Mouse (Mus musculus): ENCODE results near the gene Brinp3. TPM values are rescaled to one million over a fixed set of nuclear protein-coding genes. Genes with fewer than 3 reads are reported as not detected.

The Brinp3 gene
- 1.8 and 1.9 TPM in 2 replicates for polyA plus RNA-seq (2015; fragmentation: Nextera tagmentation; extraction: Ambion mirVana)

DNA sequence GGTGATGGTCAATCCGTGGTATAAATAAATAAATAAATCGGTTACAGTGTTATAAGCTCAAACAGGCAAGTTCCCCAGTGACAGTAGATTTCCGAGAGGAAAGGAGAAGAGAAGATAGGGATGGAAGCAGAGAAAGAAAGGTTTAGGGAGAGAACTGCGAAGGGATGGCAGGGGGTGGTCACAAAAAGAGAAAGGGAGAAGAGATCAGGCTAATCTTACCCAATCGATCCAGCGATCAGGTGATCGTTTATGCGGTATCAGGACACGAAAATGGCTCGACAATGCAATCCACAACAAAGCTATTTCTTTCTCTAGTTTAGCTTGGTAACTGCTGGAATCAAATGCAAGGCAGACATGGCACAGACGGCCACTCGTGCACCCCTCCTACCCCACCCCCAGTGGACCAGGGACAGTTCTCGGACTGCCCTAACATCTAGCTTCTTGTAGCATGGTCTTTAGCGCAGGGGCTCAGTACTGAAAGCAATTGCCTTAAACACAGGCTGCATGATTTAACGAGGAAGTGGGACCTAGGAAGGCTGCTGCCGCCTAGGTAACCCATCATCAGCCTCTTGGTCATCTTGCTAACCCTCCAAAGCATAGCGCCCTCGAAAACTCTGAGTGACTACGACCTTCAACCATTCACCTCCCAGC, at the start of gene Brinp3:
Brinp3 (plus strand) TSS at position 80 of the 651 bp plus-strand sequence.
- Histone ChIP-seq H3K4me2 (replicated peaks) (peak within 1 kb of the TSS; percentile 59), H3K36me3 (no peaks in the 10 kb centered on the region), H3K9ac (no peak within 1 kb of the TSS), H3K4me3 (peak within 1 kb of the TSS; percentile 29), H3K27ac (no peak within 1 kb of the TSS), H3K9me3 (no peaks in the 10 kb centered on the region), H3K4me1 (no peaks in the 10 kb centered on the region; the same call in 1 of the 2 replicates), H3K27me3 (peaks cover 58% of the 10 kb centered on the region)
- WGBS: 3% methylated on average over 19 of the region's 19 CpGs
- no peak for ATAC-seq (ENCODE audit: low FRiP score, low read depth)

- Histone ChIP-seq H3K36me3 (no peaks in the 10 kb centered on the region), H3K27me3 (peaks cover 55% of the 10 kb centered on the region), H3K9ac (no peak overlapping the region), H3K4me2 (replicated peaks) (peak overlapping the region; percentile 59; the same call in 1 of the 2 replicates), H3K4me3 (peak overlapping the region; percentile 29; the same call in 1 of the 2 replicates), H3K27ac (no peak overlapping the region), H3K4me1 (no peaks in the 10 kb centered on the region; the same call in 1 of the 2 replicates), H3K9me3 (no peaks in the 10 kb centered on the region)
- no peak for ATAC-seq (ENCODE audit: low FRiP score, low read depth)
- 12% methylated on average over 7 of the region's 7 CpGs for WGBS
These were observed 339 bp upstream of the Brinp3 start for GRCm38 (mm10) chr1:146494221-146494620.

GRCm38 (mm10) chr1:146495386-146495785, 826 bp downstream of the Brinp3 start:
- H3K4me2 ChIP-seq (replicated peaks): peak overlapping the region; percentile 59
- H3K9ac ChIP-seq: no peak overlapping the region
- H3K27ac ChIP-seq: no peak overlapping the region
- H3K36me3 ChIP-seq: no peaks in the 10 kb centered on the region
- peak overlapping the region; percentile 29 for H3K4me3 ChIP-seq
- peaks cover 58% of the 10 kb centered on the region for H3K27me3 ChIP-seq
- H3K4me1 ChIP-seq: no peaks in the 10 kb centered on the region; the same call in 1 of the 2 replicates
- no peak for ATAC-seq (ENCODE audit: low FRiP score, low read depth)
- WGBS: 5% methylated on average over 3 of the region's 3 CpGs
- H3K9me3 ChIP-seq: no peaks in the 10 kb centered on the region

- H3K36me3 ChIP-seq: no peaks in the 10 kb centered on the region
- H3K4me3 ChIP-seq: peak overlapping the region; percentile 48
- H3K27ac ChIP-seq: no peak overlapping the region
- ATAC-seq (ENCODE audit: low FRiP score, low read depth): peak; percentile 73; the same call in 1 of the 2 replicates
- H3K27me3 ChIP-seq: peaks cover 58% of the 10 kb centered on the region
- no peaks in the 10 kb centered on the region; the same call in 1 of the 2 replicates for H3K4me1 ChIP-seq
- peak overlapping the region; percentile 59 for H3K9ac ChIP-seq
- under 1% methylated on average over 28 of the region's 28 CpGs for WGBS
- no peaks in the 10 kb centered on the region for H3K9me3 ChIP-seq
- peak overlapping the region; percentile 81 for H3K4me2 ChIP-seq (replicated peaks)
These were observed 3.0 kb downstream of the Brinp3 start for GRCm38 (mm10) chr1:146497381-146498081.

DNA sequence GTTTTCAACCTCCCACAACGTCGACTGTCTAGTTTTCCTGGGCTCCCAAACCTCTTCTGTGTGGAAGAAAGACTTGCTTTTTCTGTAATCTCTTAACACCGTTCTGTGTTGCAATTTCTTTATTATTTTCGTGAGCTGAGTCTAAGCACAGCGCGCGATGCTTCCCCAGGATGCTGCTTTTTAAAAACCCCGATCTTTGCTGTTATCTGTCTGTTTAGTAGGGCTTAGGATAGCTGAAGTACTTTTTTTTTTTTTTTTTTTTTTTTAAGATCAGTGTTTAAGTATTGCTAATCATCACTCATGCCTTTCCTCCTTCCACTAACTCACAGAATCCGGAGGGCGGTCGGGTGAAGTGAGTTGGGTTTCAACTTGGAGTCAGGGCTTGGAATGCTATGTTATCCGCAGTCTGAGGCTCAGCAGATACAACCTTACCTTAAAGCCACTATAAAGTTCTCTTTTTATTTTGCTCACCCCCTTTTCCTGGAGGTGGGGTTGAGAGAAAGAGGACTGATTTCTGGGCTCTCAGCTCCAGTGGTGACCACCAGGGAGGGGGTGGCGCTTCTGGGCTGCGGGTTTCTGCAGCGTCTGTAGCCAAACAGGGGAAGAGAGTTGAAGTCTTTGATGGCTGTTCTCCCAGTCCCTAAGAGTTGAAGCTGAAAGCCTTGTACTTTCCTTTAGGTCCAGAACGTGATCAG, 3.7 kb downstream of the Brinp3 start:
- no peaks in the 10 kb centered on the region for H3K9me3 ChIP-seq
- ATAC-seq (ENCODE audit: low FRiP score, low read depth): peak; percentile 19; the same call in 1 of the 2 replicates
- H3K36me3 ChIP-seq: no peaks in the 10 kb centered on the region
- H3K4me3 ChIP-seq: peak overlapping the region; percentile 48
- peak overlapping the region; percentile 81 for H3K4me2 ChIP-seq (replicated peaks)
- under 1% methylated on average over 16 of the region's 16 CpGs for WGBS
- peak overlapping the region; percentile 59 for H3K9ac ChIP-seq
- peaks cover 58% of the 10 kb centered on the region for H3K27me3 ChIP-seq
- no peaks in the 10 kb centered on the region; the same call in 1 of the 2 replicates for H3K4me1 ChIP-seq
- H3K27ac ChIP-seq: no peak overlapping the region

DNA sequence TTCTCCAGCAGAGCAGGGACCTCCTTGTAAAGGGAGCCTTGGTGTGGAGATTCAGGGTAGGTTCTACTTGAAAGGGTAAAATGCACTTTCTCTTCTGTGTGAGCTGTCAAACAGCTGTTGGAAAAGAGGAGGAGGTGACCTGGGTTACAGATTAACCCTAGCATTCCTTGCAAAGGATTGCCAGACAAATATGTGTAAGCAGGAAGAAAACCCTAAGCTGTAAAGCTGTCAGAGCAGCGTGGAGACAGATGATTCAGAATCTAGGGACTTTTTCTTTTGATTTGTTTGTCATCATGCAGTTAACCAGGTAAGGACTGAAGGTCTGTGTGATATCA, 4.2 kb downstream of the Brinp3 start:
- 3% methylated on average over 1 of the region's 1 CpGs for WGBS
- Histone ChIP-seq H3K27ac (no peak overlapping the region), H3K4me2 (replicated peaks) (peak overlapping the region; percentile 81), H3K27me3 (peaks cover 55% of the 10 kb centered on the region), H3K9me3 (no peaks in the 10 kb centered on the region), H3K4me3 (peak overlapping the region; percentile 48), H3K9ac (no peak overlapping the region), H3K4me1 (no peaks in the 10 kb centered on the region; the same call in 1 of the 2 replicates), H3K36me3 (no peaks in the 10 kb centered on the region)
- ATAC-seq (ENCODE audit: low FRiP score, low read depth): no peak

GRCm38 (mm10) chr1:146515377-146515776, 20.8 kb downstream of the Brinp3 start:
- Histone ChIP-seq H3K36me3 (no peaks in the 10 kb centered on the region), H3K9ac (no peak overlapping the region), H3K4me1 (no peaks in the 10 kb centered on the region), H3K9me3 (no peaks in the 10 kb centered on the region), H3K4me3 (no peak overlapping the region), H3K4me2 (replicated peaks) (no peak overlapping the region), H3K27ac (no peak overlapping the region), H3K27me3 (no peaks in the 10 kb centered on the region)
- no peak for ATAC-seq (ENCODE audit: low FRiP score, low read depth)
- WGBS: 69% methylated on average over 2 of the region's 2 CpGs

DNA sequence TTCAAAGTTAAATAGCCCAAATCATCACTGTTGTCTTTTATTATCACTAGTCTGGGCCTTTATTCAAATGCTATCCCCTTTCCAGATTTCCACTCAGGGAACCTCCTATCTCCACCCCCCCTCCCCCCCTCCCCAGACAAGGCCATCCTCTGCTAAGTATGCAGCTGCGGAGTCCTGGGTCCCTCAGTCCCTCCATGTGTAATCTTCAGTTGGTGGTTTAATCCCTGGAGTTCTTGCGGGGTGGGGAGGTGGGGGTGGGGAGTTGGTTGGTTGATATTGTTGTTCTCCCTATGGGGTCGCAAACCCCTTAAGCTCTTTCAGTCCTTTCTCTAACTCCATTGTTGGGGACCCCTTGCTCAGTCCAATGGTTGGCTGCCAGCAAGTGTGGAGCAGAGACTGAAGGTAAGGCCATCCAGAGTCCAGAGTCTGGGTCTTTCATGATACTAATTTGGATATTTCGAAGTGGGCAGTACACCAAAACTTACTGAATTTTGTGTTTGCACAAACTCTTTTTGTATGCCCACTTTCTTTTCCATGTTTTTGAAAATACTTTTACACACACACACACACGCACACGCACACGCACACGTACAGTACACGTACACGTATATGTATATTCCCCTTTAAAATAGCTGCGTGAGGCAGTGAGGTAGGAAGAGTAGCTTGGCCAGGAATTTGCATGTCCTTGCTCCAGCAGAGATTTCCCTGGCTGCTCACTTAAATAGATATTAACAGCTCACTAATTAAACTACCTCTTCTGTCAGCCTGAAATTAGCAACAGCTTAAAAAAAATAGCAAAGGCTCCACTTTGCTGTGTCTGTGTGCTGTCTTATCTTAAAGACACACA, 29.4 kb downstream of the Brinp3 start:
- Histone ChIP-seq H3K9ac (no peak overlapping the region), H3K4me2 (replicated peaks) (no peak overlapping the region), H3K36me3 (no peaks in the 10 kb centered on the region), H3K4me3 (no peak overlapping the region), H3K9me3 (no peaks in the 10 kb centered on the region), H3K27me3 (no peaks in the 10 kb centered on the region), H3K27ac (no peak overlapping the region), H3K4me1 (no peaks in the 10 kb centered on the region)
- WGBS: 82% methylated on average over 11 of the region's 11 CpGs
- ATAC-seq (ENCODE audit: low FRiP score, low read depth): no peak

DNA sequence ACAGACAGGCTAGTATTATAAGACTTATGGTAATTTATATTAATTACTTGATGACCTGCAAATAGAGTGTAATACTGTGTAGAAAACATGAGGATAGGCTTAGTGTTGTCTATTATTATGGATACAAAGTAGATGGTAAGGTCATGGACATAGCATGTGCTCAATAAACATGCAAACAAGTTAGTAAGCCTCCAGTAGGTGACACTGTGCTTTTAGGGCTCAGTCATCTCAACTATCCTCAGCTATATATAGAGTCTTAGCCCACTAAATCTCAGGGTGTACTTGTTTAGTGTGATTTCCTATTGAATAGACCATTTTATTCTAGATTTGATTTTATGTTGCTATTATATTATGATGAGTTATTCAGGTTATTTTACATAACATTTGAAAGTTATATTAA, 34.0 kb downstream of the Brinp3 start:
- no peak for ATAC-seq (ENCODE audit: low FRiP score, low read depth)

GRCm38 (mm10) chr1:146546847-146547428, 52.4 kb downstream of the Brinp3 start:
- Histone ChIP-seq H3K36me3 (no peaks in the 10 kb centered on the region), H3K9me3 (no peaks in the 10 kb centered on the region), H3K4me1 (no peaks in the 10 kb centered on the region), H3K27me3 (no peaks in the 10 kb centered on the region), H3K4me3 (no peak overlapping the region), H3K27ac (no peak overlapping the region), H3K9ac (no peak overlapping the region), H3K4me2 (replicated peaks) (no peak overlapping the region)
- no peak for ATAC-seq (ENCODE audit: low FRiP score, low read depth)
- WGBS: 82% methylated on average over 2 of the region's 2 CpGs

More for the DNA sequence above, 34.0 kb downstream of the Brinp3 start:
- Histone ChIP-seq H3K36me3 (no peaks in the 10 kb centered on the region), H3K27ac (no peak overlapping the region), H3K4me2 (replicated peaks) (no peak overlapping the region), H3K27me3 (no peaks in the 10 kb centered on the region), H3K9ac (no peak overlapping the region), H3K9me3 (no peaks in the 10 kb centered on the region), H3K4me1 (no peaks in the 10 kb centered on the region), H3K4me3 (no peak overlapping the region)

DNA sequence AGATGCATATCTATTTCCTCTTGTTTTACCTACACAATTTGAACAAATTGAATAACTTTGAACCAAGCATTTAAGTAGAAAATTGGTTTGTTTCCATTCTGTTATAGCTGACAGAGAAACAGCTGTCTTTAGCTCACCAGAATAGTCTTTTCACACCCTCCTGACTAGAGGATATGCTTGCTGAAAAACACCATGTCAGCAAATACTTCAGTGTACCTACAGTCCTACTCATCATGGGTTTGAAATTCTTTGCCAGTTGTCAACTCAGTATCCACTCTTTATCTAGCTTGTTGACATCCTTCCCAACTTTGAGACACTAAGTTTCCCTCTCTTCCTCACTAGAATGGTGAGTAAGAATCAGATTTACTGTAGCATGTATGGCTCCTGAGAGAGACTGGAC, 62.4 kb downstream of the Brinp3 start:
- Histone ChIP-seq H3K4me3 (no peak overlapping the region), H3K9me3 (no peaks in the 10 kb centered on the region), H3K27ac (no peak overlapping the region), H3K27me3 (no peaks in the 10 kb centered on the region), H3K36me3 (no peaks in the 10 kb centered on the region), H3K9ac (no peak overlapping the region), H3K4me2 (replicated peaks) (no peak overlapping the region), H3K4me1 (no peaks in the 10 kb centered on the region)
- ATAC-seq (ENCODE audit: low FRiP score, low read depth): no peak
